Comparison of ENCODE assay signal across 10 mouse cellular contexts in the genomic region with DNA sequence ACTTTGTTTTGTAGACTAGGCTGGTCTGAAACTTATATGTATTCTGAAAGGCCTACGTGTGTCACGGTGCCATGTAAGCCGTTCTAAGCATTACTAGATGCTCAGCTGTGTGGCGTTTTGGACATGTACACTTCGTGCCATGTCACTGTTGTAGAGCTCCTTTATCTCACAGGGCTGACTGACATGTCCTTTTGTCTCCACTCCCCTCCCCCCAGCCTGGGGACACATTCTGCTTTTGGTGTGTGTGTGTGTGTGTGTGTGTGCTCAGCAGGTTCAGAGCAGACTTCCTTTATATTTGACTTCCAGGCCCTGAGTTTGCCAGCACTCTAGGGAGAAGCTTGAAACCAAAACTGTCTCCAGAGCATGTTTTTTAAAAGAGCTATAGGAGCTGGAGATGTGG. TPM values are rescaled to one million over a fixed set of nuclear protein-coding genes. Genes with fewer than 3 reads are reported as not detected.
A peak's percentile ranks its signal among the peaks of the same experiment; 100 is the strongest.
DNase-seq lines count a peak whose midpoint lies in the region; ATAC-seq lines count a peak whose summit lies in the region.
"Had no signal": no experiment of that assay in that cellular context is flagged by ENCODE, and none has a peak within 500 bp of the region (broad histone marks: within the 10 kb centered on the region; RNA-seq: fewer than 3 reads in every experiment).

No protein-coding gene starts in this region.

- H3K4me2 ChIP-seq in midbrain, embryonic 12.5 days (replicated peaks): no peak overlapping the region
- no peak overlapping the region for H3K4me2 ChIP-seq in midbrain, embryonic 15.5 days
- H3K4me2 ChIP-seq: embryonic facial prominence, embryonic 15.5 days had no signal

- peaks cover 11% of the 10 kb centered on the region for H3K4me1 ChIP-seq in midbrain, embryonic 12.5 days
- H3K4me1 ChIP-seq in midbrain, embryonic 15.5 days: 0 out of 2 replicates have a peak, but pooled peaks cover 3% of the 10 kb centered on the region
- peaks cover 19% of the 10 kb centered on the region for H3K4me1 ChIP-seq in embryonic facial prominence, embryonic 10.5 days
- H3K4me1 ChIP-seq: embryonic facial prominence, embryonic 15.5 days had no signal

- no peaks in the 10 kb centered on the region for H3K9me3 ChIP-seq in midbrain, embryonic 12.5 days
- no peaks in the 10 kb centered on the region for H3K9me3 ChIP-seq in midbrain, embryonic 15.5 days
- H3K9me3 ChIP-seq in embryonic facial prominence, embryonic 10.5 days: no peaks in the 10 kb centered on the region
- H3K9me3 ChIP-seq: embryonic facial prominence, embryonic 15.5 days had no signal

- no peaks in the 10 kb centered on the region for H3K36me3 ChIP-seq in midbrain, embryonic 12.5 days
- H3K36me3 ChIP-seq in midbrain, embryonic 15.5 days (replicated peaks): no peaks in the 10 kb centered on the region
- H3K36me3 ChIP-seq in embryonic facial prominence, embryonic 10.5 days (replicated peaks): no peaks in the 10 kb centered on the region
- H3K36me3 ChIP-seq: embryonic facial prominence, embryonic 15.5 days had no signal

- peak; percentile 48 for ATAC-seq in midbrain, embryonic 12.5 days (ENCODE audit: low FRiP score, low read depth)
- ATAC-seq in midbrain, embryonic 15.5 days (replicated peaks): no peak

- H3K4me3 ChIP-seq in midbrain, embryonic 12.5 days: no peak overlapping the region
- no peak overlapping the region for H3K4me3 ChIP-seq in midbrain, embryonic 15.5 days
- H3K4me3 ChIP-seq in embryonic facial prominence, embryonic 10.5 days: no peak overlapping the region
- H3K4me3 ChIP-seq: embryonic facial prominence, embryonic 15.5 days had no signal

- peak overlapping the region; percentile 26 for H3K27ac ChIP-seq in midbrain, embryonic 12.5 days (replicated peaks)
- H3K27ac ChIP-seq in midbrain, embryonic 15.5 days: no peak overlapping the region
- peak overlapping the region; percentile 59 for H3K27ac ChIP-seq in embryonic facial prominence, embryonic 10.5 days (replicated peaks)
- H3K27ac ChIP-seq: embryonic facial prominence, embryonic 15.5 days had no signal

- DNase-seq in embryonic facial prominence, embryonic 10.5 days (ENCODE audit: low spot score): peak; percentile 45
- peak; percentile 76 for DNase-seq in induced T-regulatory cell, adult 2 months (ENCODE audit: low read depth)
- peak; percentile 88 for DNase-seq in thymus, postnatal 14 days
- DNase-seq in layer of hippocampus, adult 9-10 months (ENCODE audit: low spot score): no peak
- no peak for DNase-seq in adrenal gland, postnatal 36 days
- DNase-seq: lung, postnatal 10 days; right cerebral cortex, adult 18-20 months had no signal

- peaks cover 13% of the 10 kb centered on the region for H3K27me3 ChIP-seq in midbrain, embryonic 12.5 days
- no peaks in the 10 kb centered on the region for H3K27me3 ChIP-seq in midbrain, embryonic 15.5 days (replicated peaks)
- no peaks in the 10 kb centered on the region for H3K27me3 ChIP-seq in embryonic facial prominence, embryonic 10.5 days (replicated peaks; ENCODE audit: low read depth, poor library complexity, severe bottlenecking)
- H3K27me3 ChIP-seq: embryonic facial prominence, embryonic 15.5 days had no signal

- H3K9ac ChIP-seq in midbrain, embryonic 12.5 days (replicated peaks): no peak overlapping the region
- no peak overlapping the region for H3K9ac ChIP-seq in midbrain, embryonic 15.5 days
- H3K9ac ChIP-seq: embryonic facial prominence, embryonic 15.5 days had no signal

- 27% methylated on average over 5 of the region's 5 CpGs for WGBS in midbrain, embryonic 12.5 days
- 27% methylated on average over 5 of the region's 5 CpGs for WGBS in midbrain, embryonic 15.5 days
- 53% methylated on average over 5 of the region's 5 CpGs for WGBS in embryonic facial prominence, embryonic 10.5 days

RNA-seq across cellular contexts. Expression of gene Vps37b, which starts 4.8 kb away (rescaled TPM):
- polyA plus RNA-seq in midbrain, embryonic 12.5 days (2016; fragmentation: Nextera tagmentation; extraction: Ambion mirVana): 68.0 and 74.2 TPM in 2 replicates
- polyA plus RNA-seq in midbrain, embryonic 15.5 days (2015; fragmentation: Nextera tagmentation; extraction: Ambion mirVana): 66.7 and 73.7 TPM in 2 replicates
- 43.8 and 47.6 TPM in 2 replicates for polyA plus RNA-seq in embryonic facial prominence, embryonic 10.5 days (2016; fragmentation: Nextera tagmentation; extraction: Ambion mirVana)
- total RNA-seq in adrenal gland, postnatal 36 days (2021): 100 to 1,000 TPM in 1 of 2 experiments, 10 to 100 TPM in 1; 93.1 to 188 TPM

RNA-seq across cellular contexts. Expression of gene Abcb9, which starts 58.8 kb away (rescaled TPM):
- polyA plus RNA-seq in midbrain, embryonic 12.5 days (2016; fragmentation: Nextera tagmentation; extraction: Ambion mirVana): 2.0 and 2.2 TPM in 2 replicates
- 16.0 and 17.7 TPM in 2 replicates for polyA plus RNA-seq in midbrain, embryonic 15.5 days (2015; fragmentation: Nextera tagmentation; extraction: Ambion mirVana)
- polyA plus RNA-seq in embryonic facial prominence, embryonic 10.5 days (2016; fragmentation: Nextera tagmentation; extraction: Ambion mirVana): 0.34 and 0.76 TPM in 2 replicates
- 10 to 100 TPM; 10.8 to 11.4 TPM for total RNA-seq in adrenal gland, postnatal 36 days (2021)

Comparison
In these comparisons a context has a peak if more than half of its experiments do, and no peak if none do; other contexts are left out.
1. DNase-seq: peak in embryonic facial prominence, embryonic 10.5 days (single experiment), induced T-regulatory cell, adult 2 months (single experiment) and thymus, postnatal 14 days (single experiment); none in layer of hippocampus, adult 9-10 months (single experiment) and adrenal gland, postnatal 36 days (0 of 2).